Mouse (Mus musculus) frontal cortex, postnatal 25 days (tissue): ENCODE measurements around the gene 1110008P14Rik.
A peak's percentile ranks its signal among the peaks of the same experiment; 100 is the strongest.

Experiments
- DNase-seq, 2 experiments: peaks; one replicate each; pipeline ENCODE4 v3.0.0; 2022; ENCODE audit warnings: low spot score in 2 of 2

The 1110008P14Rik gene

GRCm38 (mm10) chr2:32381775-32382223, at the start of gene 1110008P14Rik:
TSS of gene 1110008P14Rik (minus strand) at chr2:32381938.
- DNase-seq = peak; percentile 74 to 88

GRCm38 (mm10) chr2:32430701-32431676, 49.3 kb upstream of the 1110008P14Rik start:
- DNase-seq = peak; percentile 54 to 79

- no peak for DNase-seq
Measured at GRCm38 (mm10) chr2:32429215-32429891, 47.6 kb upstream of the 1110008P14Rik start.

- peak in 1 of 2 experiments; percentile 44 for DNase-seq
Measured at GRCm38 (mm10) chr2:32428262-32428722, 46.6 kb upstream of the 1110008P14Rik start.

- no peak for DNase-seq
Measured at GRCm38 (mm10) chr2:32427720-32428119, 46.0 kb upstream of the 1110008P14Rik start.

- DNase-seq = no peak
Measured at GRCm38 (mm10) chr2:32426141-32426540, 44.4 kb upstream of the 1110008P14Rik start.

GRCm38 (mm10) chr2:32425568-32425967, 43.8 kb upstream of the 1110008P14Rik start:
- DNase-seq = peak in 1 of 2 experiments; percentile 39

GRCm38 (mm10) chr2:32424796-32425195, 43.1 kb upstream of the 1110008P14Rik start:
- DNase-seq = no peak

GRCm38 (mm10) chr2:32423481-32424331, 42.0 kb upstream of the 1110008P14Rik start:
- no peak for DNase-seq

- no peak for DNase-seq
Measured at GRCm38 (mm10) chr2:32421851-32422251, 40.1 kb upstream of the 1110008P14Rik start.

- no peak for DNase-seq
Measured at GRCm38 (mm10) chr2:32420647-32421046, 38.9 kb upstream of the 1110008P14Rik start.

- DNase-seq = no peak
Measured at GRCm38 (mm10) chr2:32420066-32420608, 38.4 kb upstream of the 1110008P14Rik start.

- DNase-seq = no peak
Measured at GRCm38 (mm10) chr2:32419359-32419758, 37.6 kb upstream of the 1110008P14Rik start.

- DNase-seq = no peak
Measured at GRCm38 (mm10) chr2:32418430-32419151, 36.9 kb upstream of the 1110008P14Rik start.

GRCm38 (mm10) chr2:32417486-32417885, 35.7 kb upstream of the 1110008P14Rik start:
- no peak for DNase-seq

- no peak for DNase-seq
Measured at GRCm38 (mm10) chr2:32416556-32416955, 34.8 kb upstream of the 1110008P14Rik start.

GRCm38 (mm10) chr2:32415801-32416200, 34.1 kb upstream of the 1110008P14Rik start:
- no peak for DNase-seq

- no peak for DNase-seq
Measured at GRCm38 (mm10) chr2:32413936-32414335, 32.2 kb upstream of the 1110008P14Rik start.

- DNase-seq = no peak
Measured at GRCm38 (mm10) chr2:32412742-32413531, 31.2 kb upstream of the 1110008P14Rik start.

GRCm38 (mm10) chr2:32411407-32411806, 29.7 kb upstream of the 1110008P14Rik start:
- no peak for DNase-seq
